ENCODE assay signal across 17 mouse cellular contexts in genomic region chr4:133210023-133210787, GRCm38 (mm10). TPM values are rescaled to one million over a fixed set of nuclear protein-coding genes. Genes with fewer than 3 reads are reported as not detected.
DNase-seq lines count a peak whose midpoint lies in the region; ATAC-seq and TF ChIP-seq lines count a peak whose summit lies in the region.
"Had no signal": no experiment of that assay in that cellular context is flagged by ENCODE, and none has a peak within 500 bp of the region (broad histone marks: within the 10 kb centered on the region; RNA-seq: fewer than 3 reads in every experiment).

No protein-coding gene starts in this region.

- H3K4me3 ChIP-seq in heart, embryonic 11.5 days (ENCODE audit: low read depth, low read length) = no peak overlapping the region
- 0 out of 2 replicates have a peak overlapping the region, but pooled peaks have one; percentile 36 for H3K4me3 ChIP-seq in G1E (ENCODE audit: low read depth, low read length)
- H3K4me3 ChIP-seq: embryonic facial prominence, embryonic 12.5 days; forebrain, embryonic 12.5 days; heart, embryonic 13.5 days; hindbrain, embryonic 12.5 days had no signal

- H3K27me3 ChIP-seq in heart, embryonic 11.5 days (ENCODE audit: control insufficient read depth, insufficient read depth, low read length) = peaks cover 40% of the 10 kb centered on the region
- peaks cover 61% of the 10 kb centered on the region for H3K27me3 ChIP-seq in G1E (ENCODE audit: insufficient read depth, low read length)

- H3K36me3 ChIP-seq in heart, embryonic 11.5 days (ENCODE audit: control insufficient read depth, insufficient read depth, low read length) = no peaks in the 10 kb centered on the region
- no peaks in the 10 kb centered on the region for H3K36me3 ChIP-seq in G1E (replicated peaks)
- H3K36me3 ChIP-seq: embryonic facial prominence, embryonic 12.5 days; forebrain, embryonic 12.5 days; heart, embryonic 13.5 days; hindbrain, embryonic 12.5 days had no signal

- no peak overlapping the region for H3K9ac ChIP-seq in heart, embryonic 11.5 days (ENCODE audit: low read depth, low read length)
- H3K9ac ChIP-seq: embryonic facial prominence, embryonic 12.5 days; forebrain, embryonic 12.5 days; heart, embryonic 13.5 days; hindbrain, embryonic 12.5 days had no signal

- 88% methylated on average over 24 of the region's 24 CpGs for WGBS in heart, embryonic 11.5 days (ENCODE audit: insufficient replicate concordance)

- no peak overlapping the region for H3K4me2 ChIP-seq in heart, embryonic 11.5 days
- H3K4me2 ChIP-seq: embryonic facial prominence, embryonic 12.5 days; forebrain, embryonic 12.5 days; heart, embryonic 13.5 days; hindbrain, embryonic 12.5 days had no signal

- H3K9me3 ChIP-seq in heart, embryonic 11.5 days (replicated peaks; ENCODE audit: control insufficient read depth, low read length) = no peaks in the 10 kb centered on the region
- H3K9me3 ChIP-seq in G1E (replicated peaks) = no peaks in the 10 kb centered on the region
- H3K9me3 ChIP-seq: embryonic facial prominence, embryonic 12.5 days; forebrain, embryonic 12.5 days; heart, embryonic 13.5 days; hindbrain, embryonic 12.5 days had no signal

- no peak for ATAC-seq in CD4-positive, CD25-positive, alpha-beta regulatory T cell, adult 4 months
- ATAC-seq in heart, embryonic 11.5 days (replicated peaks; ENCODE audit: insufficient number of reproducible peaks, low FRiP score, low TSS enrichment) = no peak
- ATAC-seq in G1E (ENCODE audit: extremely low read depth, insufficient number of reproducible peaks, low FRiP score, poor library complexity, severe bottlenecking) = no peak
- ATAC-seq: forebrain, embryonic 16.5 days had no signal

- no peak overlapping the region for H3K27ac ChIP-seq in heart, embryonic 11.5 days (ENCODE audit: low read depth, low read length)
- H3K27ac ChIP-seq: embryonic facial prominence, embryonic 12.5 days; forebrain, embryonic 12.5 days; heart, embryonic 13.5 days; hindbrain, embryonic 12.5 days; hindbrain, postnatal 0 days had no signal

- DNase-seq in CD4-positive, CD25-positive, alpha-beta regulatory T cell, adult 2 months (ENCODE audit: low read depth, low spot score) = peak; percentile 18
- DNase-seq in heart, adult 11 months = peak; percentile 91
- no peak for DNase-seq in G1E (ENCODE audit: low spot score)
- DNase-seq in cerebellum, postnatal 14 days = peak; percentile 75 to 77
- no peak for DNase-seq in layer of hippocampus, adult 11-12 months (ENCODE audit: low spot score)
- DNase-seq: gastrocnemius, postnatal 10 days had no signal

- TF ChIP-seq CTCF in G1E (IDR thresholded peaks at IDR 0.05; ENCODE audit: low read depth, low read length) = no peak

- peaks cover 10% of the 10 kb centered on the region for H3K4me1 ChIP-seq in heart, embryonic 11.5 days (ENCODE audit: control insufficient read depth, insufficient read depth, low read length)
- H3K4me1 ChIP-seq in G1E (ENCODE audit: insufficient read depth, low read depth, low read length) = peaks cover 32% of the 10 kb centered on the region

RNA-seq across cellular contexts. Expression of gene Cd164l2, which starts 1.7 kb away (rescaled TPM):
- under 1 TPM in 1 of 2 experiments, not detected in 1; 0.54 TPM for polyA plus RNA-seq in CD4-positive, CD25-positive, alpha-beta regulatory T cell, adult 4 months (2017; shearing (Covaris generic))
- 0.27 and 0.77 TPM in 2 replicates for polyA plus RNA-seq in heart, embryonic 11.5 days (2014; fragmentation: Nextera tagmentation; extraction: Ambion mirVana)
- total RNA-seq in G1E (2014; fragmentation: Nextera tagmentation) = not detected in 2 replicates
- total RNA-seq in G1E (2017) = not detected in 2 replicates
- not detected in 2 replicates for polyA plus RNA-seq in G1E (2012)
- total RNA-seq: CH12.LX; gastrocnemius, postnatal 10 days; heart, adult 8-10 months had no signal

RNA-seq across cellular contexts. Expression of gene Gpr3, which starts 2.1 kb away (rescaled TPM):
- not detected for polyA plus RNA-seq in CD4-positive, CD25-positive, alpha-beta regulatory T cell, adult 4 months (2017; shearing (Covaris generic))
- 0.37 and 0.61 TPM in 2 replicates for polyA plus RNA-seq in heart, embryonic 11.5 days (2014; fragmentation: Nextera tagmentation; extraction: Ambion mirVana)
- 0.58 TPM in 1 of 2 replicates, not detected in the other for total RNA-seq in G1E (2014; fragmentation: Nextera tagmentation)
- 0.06 and 0.16 TPM in 2 replicates for total RNA-seq in G1E (2017)
- 0.02 and 0.10 TPM in 2 replicates for polyA plus RNA-seq in G1E (2012)
- total RNA-seq: gastrocnemius, postnatal 10 days; heart, adult 8-10 months had no signal
- polyA plus RNA-seq: embryonic facial prominence, embryonic 12.5 days; intestine, embryonic 14.5 days had no signal

RNA-seq across cellular contexts. Expression of gene Map3k6, which starts 30.4 kb away (rescaled TPM):
- polyA plus RNA-seq in CD4-positive, CD25-positive, alpha-beta regulatory T cell, adult 4 months (2017; shearing (Covaris generic)) = under 1 TPM in 1 of 2 experiments, not detected in 1; 0.62 TPM
- 1.5 and 1.7 TPM in 2 replicates for polyA plus RNA-seq in heart, embryonic 11.5 days (2014; fragmentation: Nextera tagmentation; extraction: Ambion mirVana)
- 20.9 and 28.4 TPM in 2 replicates for total RNA-seq in G1E (2014; fragmentation: Nextera tagmentation)
- 27.6 and 29.2 TPM in 2 replicates for total RNA-seq in G1E (2017)
- 85.3 and 87.2 TPM in 2 replicates for polyA plus RNA-seq in G1E (2012)

RNA-seq across cellular contexts. Expression of gene Sytl1, which starts 52.7 kb away (rescaled TPM):
- polyA plus RNA-seq in CD4-positive, CD25-positive, alpha-beta regulatory T cell, adult 4 months (2017; shearing (Covaris generic)) = 10 to 100 TPM; 22.1 to 39.4 TPM
- 0.11 and 0.42 TPM in 2 replicates for polyA plus RNA-seq in heart, embryonic 11.5 days (2014; fragmentation: Nextera tagmentation; extraction: Ambion mirVana)
- total RNA-seq in G1E (2014; fragmentation: Nextera tagmentation) = 1.2 and 2.5 TPM in 2 replicates
- 0.05 and 0.35 TPM in 2 replicates for total RNA-seq in G1E (2017)
- 1.4 and 1.7 TPM in 2 replicates for polyA plus RNA-seq in G1E (2012)

Comparison
In these comparisons a context has a peak if more than half of its experiments do, and no peak if none do; other contexts are left out.
1. DNase-seq: peak in CD4-positive, CD25-positive, alpha-beta regulatory T cell, adult 2 months (single experiment), heart, adult 11 months (single experiment) and cerebellum, postnatal 14 days (2 of 2); none in G1E (single experiment) and layer of hippocampus, adult 11-12 months (single experiment).
2. RNA of gene Map3k6, which starts 30.4 kb away (polyA plus RNA-seq): 85.3 to 87.2 TPM in G1E; 1.5 to 1.7 TPM in heart, embryonic 11.5 days and 0.62 TPM in CD4-positive, CD25-positive, alpha-beta regulatory T cell, adult 4 months; every median in the first group is over 10 times any median in the second.